34 mouse cellular contexts compared by ENCODE assay signal in genomic region chr3:96429819-96430132, GRCm38 (mm10). TPM values are rescaled to one million over a fixed set of nuclear protein-coding genes. Genes with fewer than 3 reads are reported as not detected.
DNase-seq lines count a peak whose midpoint lies in the region; ATAC-seq lines count a peak whose summit lies in the region.
"Had no signal": no experiment of that assay in that cellular context is flagged by ENCODE, and none has a peak within 500 bp of the region (broad histone marks: within the 10 kb centered on the region; RNA-seq: fewer than 3 reads in every experiment).

No protein-coding gene starts in this region.

- H3K4me2 ChIP-seq in liver, embryonic 16.5 days (ENCODE audit: low read depth, low read length) = peak overlapping the region; percentile 59
- H3K4me2 ChIP-seq: forebrain, embryonic 15.5 days; heart, embryonic 11.5 days; intestine, embryonic 15.5 days; limb, embryonic 15.5 days; midbrain, embryonic 11.5 days; neural tube, embryonic 15.5 days had no signal

- H3K9ac ChIP-seq in liver, embryonic 16.5 days (ENCODE audit: low read depth, low read length) = peak overlapping the region; percentile 32
- H3K9ac ChIP-seq: forebrain, embryonic 15.5 days; intestine, embryonic 15.5 days; limb, embryonic 15.5 days; neural tube, embryonic 15.5 days had no signal

- peak overlapping the region; percentile 5 for H3K4me3 ChIP-seq in liver, embryonic 16.5 days (ENCODE audit: low read depth, low read length)
- H3K4me3 ChIP-seq: forebrain, embryonic 15.5 days; hindbrain, embryonic 10.5 days; intestine, embryonic 15.5 days; layer of hippocampus, adult 2 months; left cerebral cortex, adult 2 months; limb, embryonic 15.5 days; neural tube, embryonic 15.5 days had no signal

- peaks cover 9% of the 10 kb centered on the region; the same call in 1 of the 2 replicates for H3K27me3 ChIP-seq in liver, embryonic 16.5 days (ENCODE audit: control insufficient read depth, insufficient read depth, low read depth, low read length)

- peak overlapping the region; percentile 91 for H3K27ac ChIP-seq in liver, embryonic 16.5 days (ENCODE audit: low read length)
- H3K27ac ChIP-seq: forebrain, embryonic 15.5 days; hindbrain, embryonic 10.5 days; intestine, embryonic 15.5 days; layer of hippocampus, adult 2 months; left cerebral cortex, adult 2 months; limb, embryonic 15.5 days; macrophage; neural tube, embryonic 15.5 days; stomach, postnatal 0 days had no signal

- no peaks in the 10 kb centered on the region for H3K36me3 ChIP-seq in liver, embryonic 16.5 days (ENCODE audit: control insufficient read depth, insufficient read depth)
- H3K36me3 ChIP-seq: forebrain, embryonic 15.5 days; hindbrain, embryonic 10.5 days; intestine, embryonic 15.5 days; limb, embryonic 15.5 days; neural tube, embryonic 15.5 days had no signal

- no peaks in the 10 kb centered on the region for H3K9me3 ChIP-seq in liver, embryonic 16.5 days (replicated peaks; ENCODE audit: control insufficient read depth, low read length)
- H3K9me3 ChIP-seq: forebrain, embryonic 15.5 days; hindbrain, embryonic 10.5 days; intestine, embryonic 15.5 days; limb, embryonic 15.5 days; neural tube, embryonic 15.5 days had no signal

- 30% methylated on average over 4 of the region's 4 CpGs for WGBS in liver, embryonic 16.5 days (ENCODE audit: insufficient replicate concordance)

- peaks cover 41% of the 10 kb centered on the region for H3K4me1 ChIP-seq in liver, embryonic 16.5 days (ENCODE audit: control insufficient read depth, low read depth, low read length)
- H3K4me1 ChIP-seq: forebrain, embryonic 15.5 days; limb, embryonic 15.5 days; neural tube, embryonic 15.5 days had no signal

- peak; percentile 25 to 29 for DNase-seq in spleen, adult 18-20 months
- no peak for DNase-seq in spleen, adult 12 weeks (ENCODE audit: low spot score)
- DNase-seq in liver = peak; percentile 19
- DNase-seq in layer of hippocampus, postnatal 14 days (ENCODE audit: low spot score in 2 of 2) = no peak
- DNase-seq in layer of hippocampus, postnatal 25 days (ENCODE audit: extremely low spot score in 1 of 2, low spot score in 1 of 2) = no peak
- DNase-seq: adrenal gland, postnatal 10 days; cerebellum, adult 8-10 months; cerebellum, postnatal 36 days; embryo, embryonic 11 days; gastrocnemius, postnatal 10 days; kidney, adult 9 months; kidney, postnatal 14 days; right cerebral cortex, postnatal 14 days had no signal

- ATAC-seq in liver, embryonic 16.5 days (ENCODE audit: low read depth) = no peak
- no peak for ATAC-seq in megakaryocyte, adult 5-6 weeks (ENCODE audit: poor library complexity, severe bottlenecking)
- ATAC-seq: forebrain, embryonic 15.5 days; hindbrain, embryonic 16.5 days; intestine, embryonic 15.5 days; lung, postnatal 0 days had no signal

RNA-seq across cellular contexts. Expression of gene BC107364, which starts 22.3 kb away (rescaled TPM):
- not detected in 2 replicates for polyA plus RNA-seq in liver, embryonic 16.5 days (2015; fragmentation: Nextera tagmentation; extraction: Ambion mirVana)
- not detected for total RNA-seq in layer of hippocampus, postnatal 14 days (2021)
- not detected for total RNA-seq in layer of hippocampus, postnatal 25 days (2021)
- not detected in 2 replicates for total RNA-seq in megakaryocyte, adult 5-6 weeks (2015)
- total RNA-seq in megakaryocyte, adult 5-6 weeks (2017) = not detected in 2 replicates
- total RNA-seq: adrenal gland, postnatal 10 days; gastrocnemius, postnatal 10 days; granulocyte monocyte progenitor cell, adult 5-6 weeks; layer of hippocampus, adult 2 months; left cerebral cortex, adult 2 months; left cerebral cortex, postnatal 36 days; midbrain, postnatal 0 days had no signal
- polyA plus RNA-seq: C2C12; embryonic facial prominence, embryonic 14.5 days; forebrain, embryonic 15.5 days; hindbrain, embryonic 10.5 days; hindbrain, embryonic 16.5 days; macrophage; midbrain, embryonic 11.5 days; midbrain, postnatal 0 days; neural tube, embryonic 15.5 days; spleen, adult 2 months had no signal

Comparison
In these comparisons a context has a peak if more than half of its experiments do, and no peak if none do; other contexts are left out.
1. DNase-seq: peak in spleen, adult 18-20 months (2 of 2) and liver (single experiment); none in spleen, adult 12 weeks (single experiment), layer of hippocampus, postnatal 14 days (0 of 2) and layer of hippocampus, postnatal 25 days (0 of 2).